Mouse (Mus musculus) spleen, postnatal 14 days (tissue): ENCODE results near the gene Kdelr1.

ENCODE experiments used
- DNase-seq, 2 experiments: peaks; one replicate each; pipeline ENCODE4 v3.0.0; 2021 to 2022; ENCODE audit warnings: low spot score in 2 of 2

Gene Kdelr1

GRCm38 (mm10) chr7:45916056-45917003 is 43.8 kb downstream of the Kdelr1 start:
- peak; percentile 58 to 71 for DNase-seq

GRCm38 (mm10) chr7:45917004-45917704 is 44.6 kb downstream of the Kdelr1 start:
- no peak for DNase-seq

GRCm38 (mm10) chr7:45917926-45918325 is 45.4 kb downstream of the Kdelr1 start:
- no peak for DNase-seq

GRCm38 (mm10) chr7:45919083-45919671 is 46.6 kb downstream of the Kdelr1 start:
- peak in 1 of 2 experiments; percentile 47 for DNase-seq

GRCm38 (mm10) chr7:45919761-45920160 is 47.2 kb downstream of the Kdelr1 start:
- DNase-seq, result no peak

GRCm38 (mm10) chr7:45920583-45921241 is 48.1 kb downstream of the Kdelr1 start:
- no peak for DNase-seq

GRCm38 (mm10) chr7:45921242-45921621 is 48.7 kb downstream of the Kdelr1 start, which contains the start of gene Emp3:
Gene Emp3, minus strand, starts transcription at chr7:45921404.
- DNase-seq, result peak in 1 of 2 experiments; percentile 49

- DNase-seq, result no peak
Observed at GRCm38 (mm10) chr7:45921950-45922600, 49.5 kb downstream of the Kdelr1 start.

- DNase-seq, result peak; percentile 80 to 86
Observed at GRCm38 (mm10) chr7:45922928-45923761, 50.6 kb downstream of the Kdelr1 start.

GRCm38 (mm10) chr7:45923762-45924428 is 51.3 kb downstream of the Kdelr1 start, which contains the start of gene Ccdc114:
Gene Ccdc114, plus strand, starts transcription at chr7:45924072.
- peak in 1 of 2 experiments; percentile 53 for DNase-seq

GRCm38 (mm10) chr7:45924429-45924816 is 51.9 kb downstream of the Kdelr1 start:
- no peak for DNase-seq

GRCm38 (mm10) chr7:45928626-45929295 is 56.2 kb downstream of the Kdelr1 start:
- DNase-seq, result no peak

- DNase-seq, result no peak
Observed at GRCm38 (mm10) chr7:45929688-45930087, 57.1 kb downstream of the Kdelr1 start.
